ENCODE assay signal across 18 mouse cellular contexts in the genomic region with DNA sequence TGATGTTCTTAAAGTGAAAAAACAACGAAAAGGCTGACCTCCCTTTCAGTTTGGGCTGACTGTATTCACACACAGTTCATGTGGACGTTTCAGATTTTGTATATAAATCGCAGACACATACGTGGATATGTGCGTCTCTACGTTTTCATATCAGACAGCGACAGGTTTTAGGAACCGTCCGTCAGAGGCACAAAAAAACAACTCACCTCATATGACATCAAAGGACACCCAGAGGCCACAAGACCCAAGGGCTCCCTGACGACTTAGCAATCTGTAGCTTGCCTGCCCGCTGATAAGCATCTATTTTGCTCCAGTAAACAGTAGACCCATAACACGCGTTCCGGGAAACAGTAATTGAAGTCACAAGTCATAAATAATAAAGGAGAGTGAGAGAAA. TPM values are rescaled to one million over a fixed set of nuclear protein-coding genes. Genes with fewer than 3 reads are reported as not detected.
DNase-seq lines count a peak whose midpoint lies in the region; ATAC-seq and TF ChIP-seq lines count a peak whose summit lies in the region.
"Had no signal": no experiment of that assay in that cellular context is flagged by ENCODE, and none has a peak within 500 bp of the region (broad histone marks: within the 10 kb centered on the region; RNA-seq: fewer than 3 reads in every experiment).

No protein-coding gene starts in this region.

- no peaks in the 10 kb centered on the region for H3K27me3 ChIP-seq in spleen, adult 2 months (ENCODE audit: control insufficient read depth, insufficient read depth, low read length)
- no peaks in the 10 kb centered on the region for H3K27me3 ChIP-seq in liver, embryonic 16.5 days (ENCODE audit: control insufficient read depth, insufficient read depth, low read depth, low read length)
- H3K27me3 ChIP-seq in forebrain, embryonic 10.5 days (ENCODE audit: poor library complexity, severe bottlenecking), result 0 out of 2 replicates have a peak, but pooled peaks cover 6% of the 10 kb centered on the region
- H3K27me3 ChIP-seq: forebrain, embryonic 12.5 days; neural tube, embryonic 12.5 days; stomach, embryonic 15.5 days had no signal

- no peak for TF ChIP-seq POLR2A in spleen, adult 2 months (IDR thresholded peaks at IDR 0.05; ENCODE audit: low read depth, low read length)

- no peak for TF ChIP-seq CTCF in spleen, adult 2 months (IDR thresholded peaks at IDR 0.05; ENCODE audit: extremely low read depth, insufficient read depth, insufficient read length, insufficient replicate concordance)

- H3K9me3 ChIP-seq in liver, embryonic 16.5 days (replicated peaks; ENCODE audit: control insufficient read depth, low read length), result 0 out of 2 replicates have a peak, but pooled peaks cover 2% of the 10 kb centered on the region
- H3K9me3 ChIP-seq in forebrain, embryonic 10.5 days, result peaks cover 3% of the 10 kb centered on the region; the same call in 1 of the 2 replicates
- H3K9me3 ChIP-seq: midbrain, embryonic 12.5 days; stomach, embryonic 15.5 days had no signal

- peaks cover 14% of the 10 kb centered on the region; the same call in 1 of the 2 replicates for H3K4me1 ChIP-seq in spleen, adult 2 months (ENCODE audit: control insufficient read depth, insufficient read depth, insufficient read length)
- H3K4me1 ChIP-seq in liver, embryonic 16.5 days (ENCODE audit: control insufficient read depth, low read depth, low read length), result peaks cover 15% of the 10 kb centered on the region
- peaks cover 12% of the 10 kb centered on the region for H3K4me1 ChIP-seq in forebrain, embryonic 10.5 days
- H3K4me1 ChIP-seq: neural tube, embryonic 12.5 days had no signal

- peak in 1 of 2 experiments; percentile 68 for DNase-seq in spleen, adult 2 months (ENCODE audit: low read depth in 1 of 2, low spot score in 2 of 2)
- no peak for DNase-seq in spleen, postnatal 36 days (ENCODE audit: low spot score in 2 of 2)
- peak; percentile 84 for DNase-seq in T-cell, adult 2 months (ENCODE audit: low spot score)
- no peak for DNase-seq in urinary bladder, adult 2 months (ENCODE audit: low spot score)
- no peak for DNase-seq in forebrain, embryonic 10.5 days (ENCODE audit: extremely low spot score, low spot score)
- DNase-seq in right cerebral cortex, postnatal 4 days, result no peak
- DNase-seq: cerebellum, adult 8-10 months; left cerebral cortex, postnatal 4 days; right cerebral cortex, postnatal 14 days had no signal

- peak overlapping the region; percentile 34; the same call in 1 of the 2 replicates for H3K4me3 ChIP-seq in spleen, adult 2 months (ENCODE audit: extremely low read depth, insufficient read depth, insufficient read length)
- no peak overlapping the region for H3K4me3 ChIP-seq in liver, embryonic 16.5 days (ENCODE audit: low read depth, low read length)
- no peak overlapping the region for H3K4me3 ChIP-seq in forebrain, embryonic 10.5 days
- H3K4me3 ChIP-seq: forebrain, embryonic 12.5 days; midbrain, embryonic 12.5 days; neural tube, embryonic 12.5 days; stomach, embryonic 15.5 days had no signal

- no peak for ATAC-seq in liver, embryonic 16.5 days (ENCODE audit: low read depth)
- ATAC-seq: hindbrain, embryonic 16.5 days had no signal

- WGBS in spleen, adult 2 months, result 17% methylated on average over 14 of the region's 14 CpGs
- 46% methylated on average over 14 of the region's 14 CpGs for WGBS in liver, embryonic 16.5 days (ENCODE audit: insufficient replicate concordance)
- 89% methylated on average over 14 of the region's 14 CpGs for WGBS in forebrain, embryonic 10.5 days

- peak overlapping the region; percentile 91 for H3K27ac ChIP-seq in spleen, adult 2 months (ENCODE audit: insufficient read depth, low read length)
- H3K27ac ChIP-seq in liver, embryonic 16.5 days (ENCODE audit: low read length), result no peak overlapping the region
- no peak overlapping the region for H3K27ac ChIP-seq in forebrain, embryonic 10.5 days
- H3K27ac ChIP-seq: forebrain, embryonic 12.5 days; midbrain, embryonic 12.5 days; neural tube, embryonic 12.5 days; stomach, embryonic 15.5 days had no signal

- no peaks in the 10 kb centered on the region for H3K36me3 ChIP-seq in spleen, adult 2 months (ENCODE audit: control insufficient read depth, insufficient read depth, low read length)
- no peaks in the 10 kb centered on the region for H3K36me3 ChIP-seq in liver, embryonic 16.5 days (ENCODE audit: control insufficient read depth, insufficient read depth)
- H3K36me3 ChIP-seq in forebrain, embryonic 10.5 days (replicated peaks), result no peaks in the 10 kb centered on the region
- H3K36me3 ChIP-seq: forebrain, embryonic 12.5 days; midbrain, embryonic 12.5 days; neural tube, embryonic 12.5 days; stomach, embryonic 15.5 days had no signal

- no peak overlapping the region for H3K9ac ChIP-seq in liver, embryonic 16.5 days (ENCODE audit: low read depth, low read length)
- H3K9ac ChIP-seq: forebrain, embryonic 12.5 days; midbrain, embryonic 12.5 days; neural tube, embryonic 12.5 days; stomach, embryonic 15.5 days had no signal

- H3K4me2 ChIP-seq in liver, embryonic 16.5 days (ENCODE audit: low read depth, low read length), result 0 out of 2 replicates have a peak overlapping the region, but pooled peaks have one; percentile 22
- H3K4me2 ChIP-seq: forebrain, embryonic 12.5 days; midbrain, embryonic 12.5 days; neural tube, embryonic 12.5 days; stomach, embryonic 15.5 days had no signal

RNA-seq across cellular contexts. Expression of gene Amz2, which starts 5.2 kb away (rescaled TPM):
- polyA plus RNA-seq in spleen, adult 2 months (2012; rRNA removed), result 14.4 and 16.5 TPM in 2 replicates
- 10.1 and 11.4 TPM in 2 replicates for polyA plus RNA-seq in liver, embryonic 16.5 days (2015; fragmentation: Nextera tagmentation; extraction: Ambion mirVana)
- 46.3 and 47.4 TPM in 2 replicates for polyA plus RNA-seq in urinary bladder, adult 2 months (2012; rRNA removed)
- 41.9 and 44.4 TPM in 2 replicates for polyA plus RNA-seq in forebrain, embryonic 10.5 days (2016; fragmentation: Nextera tagmentation; extraction: Ambion mirVana)

RNA-seq across cellular contexts. Expression of gene 9930022D16Rik, which starts 6.8 kb away (rescaled TPM):
- polyA plus RNA-seq in spleen, adult 2 months (2012; rRNA removed), result not detected in 2 replicates
- not detected in 2 replicates for polyA plus RNA-seq in liver, embryonic 16.5 days (2015; fragmentation: Nextera tagmentation; extraction: Ambion mirVana)
- polyA plus RNA-seq in urinary bladder, adult 2 months (2012; rRNA removed), result not detected in 2 replicates
- polyA plus RNA-seq in forebrain, embryonic 10.5 days (2016; fragmentation: Nextera tagmentation; extraction: Ambion mirVana), result not detected in 2 replicates
- polyA plus RNA-seq: brain, embryonic 14.5 days; embryonic facial prominence, embryonic 11.5 days; forebrain, embryonic 12.5 days; hindbrain, embryonic 16.5 days; lung, embryonic 16.5 days; midbrain, embryonic 12.5 days; neural tube, embryonic 12.5 days; stomach, embryonic 15.5 days had no signal

RNA-seq across cellular contexts. Expression of gene Arsg, which starts 52.6 kb away (rescaled TPM):
- polyA plus RNA-seq in spleen, adult 2 months (2012; rRNA removed), result 4.1 and 5.1 TPM in 2 replicates
- 3.2 and 3.8 TPM in 2 replicates for polyA plus RNA-seq in liver, embryonic 16.5 days (2015; fragmentation: Nextera tagmentation; extraction: Ambion mirVana)
- polyA plus RNA-seq in urinary bladder, adult 2 months (2012; rRNA removed), result 6.7 and 7.0 TPM in 2 replicates
- 2.2 and 2.8 TPM in 2 replicates for polyA plus RNA-seq in forebrain, embryonic 10.5 days (2016; fragmentation: Nextera tagmentation; extraction: Ambion mirVana)

RNA-seq across cellular contexts. Expression of gene Slc16a6, which starts 52.8 kb away (rescaled TPM):
- polyA plus RNA-seq in spleen, adult 2 months (2012; rRNA removed), result 7.4 and 9.8 TPM in 2 replicates
- polyA plus RNA-seq in liver, embryonic 16.5 days (2015; fragmentation: Nextera tagmentation; extraction: Ambion mirVana), result 32.0 and 33.4 TPM in 2 replicates
- 1.2 and 2.4 TPM in 2 replicates for polyA plus RNA-seq in urinary bladder, adult 2 months (2012; rRNA removed)
- polyA plus RNA-seq in forebrain, embryonic 10.5 days (2016; fragmentation: Nextera tagmentation; extraction: Ambion mirVana), result 6.5 and 6.8 TPM in 2 replicates

RNA-seq across cellular contexts. Expression of gene Gna13, which starts 57.9 kb away (rescaled TPM):
- 22.0 and 29.8 TPM in 2 replicates for polyA plus RNA-seq in spleen, adult 2 months (2012; rRNA removed)
- 14.1 and 15.6 TPM in 2 replicates for polyA plus RNA-seq in liver, embryonic 16.5 days (2015; fragmentation: Nextera tagmentation; extraction: Ambion mirVana)
- 26.0 and 28.9 TPM in 2 replicates for polyA plus RNA-seq in urinary bladder, adult 2 months (2012; rRNA removed)
- polyA plus RNA-seq in forebrain, embryonic 10.5 days (2016; fragmentation: Nextera tagmentation; extraction: Ambion mirVana), result 16.8 and 18.3 TPM in 2 replicates
